Mouse (Mus musculus) layer of hippocampus, adult 8-10 months (tissue): ENCODE data around the gene Sema3f. TPM values are rescaled to one million over a fixed set of nuclear protein-coding genes. Genes with fewer than 3 reads are reported as not detected.

ENCODE experiments used
- DNase-seq, 2 experiments: peaks; one replicate each; pipeline ENCODE4 v3.0.0; 2022; ENCODE audit warnings: low spot score in 2 of 2
- total RNA-seq, 4 experiments: library from RNA; stranded (reverse); gene quantifications; 2 replicates each; pipeline ENCODE4 v1.2.4; 2022

Sema3f gene
- 1 to 10 TPM; 5.4 to 9.3 (median 6.5) TPM for total RNA-seq

- DNase-seq = peak in 1 of 2 experiments; percentile 24
Observed at GRCm38 (mm10) chr9:107709697-107710483, at the start of gene Sema3f. Sema3f (minus strand) TSS chr9:107710475.

GRCm38 (mm10) chr9:107759593-107759992, 49.3 kb upstream of the Sema3f start:
- no peak for DNase-seq

- DNase-seq = no peak
Observed at GRCm38 (mm10) chr9:107750378-107750777, 40.1 kb upstream of the Sema3f start.

GRCm38 (mm10) chr9:107748063-107748462, 37.8 kb upstream of the Sema3f start:
- DNase-seq = no peak

GRCm38 (mm10) chr9:107747310-107747709, 37.0 kb upstream of the Sema3f start:
- DNase-seq = no peak

GRCm38 (mm10) chr9:107746679-107747078, 36.4 kb upstream of the Sema3f start:
- DNase-seq = no peak

- DNase-seq = no peak
Observed at GRCm38 (mm10) chr9:107744061-107744460, 33.8 kb upstream of the Sema3f start.

- no peak for DNase-seq
Observed at GRCm38 (mm10) chr9:107738841-107739202, 28.5 kb upstream of the Sema3f start.

GRCm38 (mm10) chr9:107738020-107738840, 28.0 kb upstream of the Sema3f start:
- DNase-seq = peak; percentile 81 to 90

- no peak for DNase-seq
Observed at GRCm38 (mm10) chr9:107736185-107736485, 25.9 kb upstream of the Sema3f start.

- DNase-seq = no peak
Observed at GRCm38 (mm10) chr9:107735356-107736184, 25.3 kb upstream of the Sema3f start.

- DNase-seq = no peak
Observed at GRCm38 (mm10) chr9:107734567-107734971, 24.3 kb upstream of the Sema3f start.

GRCm38 (mm10) chr9:107729709-107730108, 19.4 kb upstream of the Sema3f start:
- no peak for DNase-seq

GRCm38 (mm10) chr9:107728919-107729670, 18.8 kb upstream of the Sema3f start:
- no peak for DNase-seq

- no peak for DNase-seq
Observed at GRCm38 (mm10) chr9:107727041-107727440, 16.8 kb upstream of the Sema3f start.

GRCm38 (mm10) chr9:107724796-107725195, 14.5 kb upstream of the Sema3f start:
- DNase-seq = no peak

GRCm38 (mm10) chr9:107723794-107724531, 13.7 kb upstream of the Sema3f start:
- DNase-seq = no peak

GRCm38 (mm10) chr9:107723292-107723691, 13.0 kb upstream of the Sema3f start:
- no peak for DNase-seq

- DNase-seq = no peak
Observed at GRCm38 (mm10) chr9:107718781-107719540, 8.7 kb upstream of the Sema3f start.

GRCm38 (mm10) chr9:107716951-107717350, 6.7 kb upstream of the Sema3f start:
- no peak for DNase-seq
